Mouse (Mus musculus) cerebellum, postnatal 25 days (tissue): ENCODE results near the gene Qrich2.
A peak's percentile ranks its signal among the peaks of the same experiment; 100 is the strongest.

Experiments
- DNase-seq, 2 experiments: peaks; one replicate each; pipeline ENCODE4 v3.0.0; 2021; ENCODE audit warnings: mixed read lengths in 2 of 2

The Qrich2 gene

DNA sequence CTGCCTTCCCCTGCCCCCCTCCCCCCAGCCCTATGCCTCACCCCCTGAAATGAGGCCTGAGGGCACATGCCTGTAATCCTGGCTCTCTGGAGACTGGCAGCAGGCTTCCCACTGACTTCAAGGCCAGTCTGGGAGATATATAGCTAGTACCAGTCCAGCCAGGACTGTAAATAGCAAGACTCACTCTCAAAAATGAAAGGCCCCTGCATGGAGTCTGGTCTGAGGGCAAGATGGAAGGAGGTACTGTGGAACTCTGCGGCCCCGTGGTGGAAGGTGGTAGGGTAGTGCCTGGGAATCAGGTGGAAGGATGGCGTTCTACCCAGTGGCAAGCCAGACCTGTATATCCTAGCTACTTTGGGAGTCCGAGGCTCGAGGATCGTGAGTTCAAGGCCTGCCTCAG is 22.1 kb downstream of the Qrich2 start:
- no peak for DNase-seq

DNA sequence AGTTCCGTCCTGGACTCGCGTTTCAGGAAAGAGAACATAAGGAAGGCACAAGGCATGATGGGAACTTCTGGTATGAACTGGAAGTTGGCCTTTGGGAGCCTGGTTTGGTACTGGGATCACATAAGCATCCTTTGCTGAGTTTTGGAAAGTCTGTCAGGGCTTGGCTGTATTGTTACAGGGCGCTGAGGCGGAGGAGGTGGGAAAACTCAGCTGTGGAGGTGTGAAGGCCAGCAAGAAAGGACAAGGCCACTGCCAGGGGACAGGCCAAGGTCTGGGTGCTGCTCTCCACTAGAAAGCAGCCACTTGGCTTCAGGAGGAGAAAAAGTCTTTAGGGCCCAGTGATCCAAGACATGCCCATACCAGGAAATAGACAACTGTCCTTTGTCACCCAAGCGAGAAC is 22.7 kb downstream of the Qrich2 start:
- DNase-seq = no peak

DNA sequence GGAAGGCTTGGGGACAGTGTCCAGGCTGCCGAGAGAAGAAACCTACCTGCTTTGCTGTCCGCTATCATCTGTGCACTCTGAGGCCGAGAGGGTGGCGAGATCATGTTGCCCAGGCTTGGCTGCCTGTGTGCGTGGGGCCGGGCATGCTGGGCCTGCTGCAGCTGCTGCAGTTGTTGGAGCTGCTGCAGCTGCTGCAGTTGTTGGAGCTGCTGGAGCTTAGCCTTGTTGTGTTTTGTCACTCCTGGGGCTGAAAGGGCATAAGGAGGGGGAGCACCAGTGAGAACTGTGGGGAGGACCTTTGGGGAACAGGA is 23.2 kb downstream of the Qrich2 start:
- no peak for DNase-seq

DNA sequence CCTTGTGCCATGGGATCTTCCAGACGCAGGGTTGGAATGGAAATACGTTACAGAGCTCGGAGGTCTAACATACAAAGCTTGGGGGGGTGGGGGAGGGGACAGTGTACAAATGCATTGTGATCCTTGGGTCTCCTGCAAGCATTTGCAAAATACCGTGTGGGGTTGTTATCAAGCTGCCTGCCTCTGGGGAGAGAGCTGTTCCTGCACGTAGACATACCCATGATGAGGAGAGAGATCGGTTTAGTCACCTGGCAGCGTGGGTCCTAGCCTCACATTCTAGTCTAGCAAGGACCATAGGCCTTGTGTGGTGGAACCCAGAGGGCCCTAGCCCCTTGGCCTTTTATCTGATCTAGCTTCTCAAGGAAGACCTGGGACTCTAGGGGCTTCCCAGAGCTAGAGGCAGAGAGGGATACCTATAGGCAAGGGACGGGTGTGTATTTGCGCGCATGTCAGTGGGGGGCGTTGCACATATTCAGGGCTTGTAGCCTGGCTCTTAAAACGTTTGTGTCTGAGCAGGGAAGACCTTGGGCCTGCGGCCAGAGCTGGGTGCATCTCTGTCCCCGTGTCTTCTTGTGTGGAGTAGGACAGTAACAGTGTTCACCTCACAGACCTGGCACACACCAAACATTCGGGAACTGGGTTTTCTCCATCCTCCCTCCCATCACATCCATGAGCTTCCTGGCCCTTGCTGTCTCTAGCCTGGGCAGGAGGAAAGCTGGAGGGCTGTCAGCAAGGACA is 23.7 kb downstream of the Qrich2 start:
- DNase-seq = no peak

DNA sequence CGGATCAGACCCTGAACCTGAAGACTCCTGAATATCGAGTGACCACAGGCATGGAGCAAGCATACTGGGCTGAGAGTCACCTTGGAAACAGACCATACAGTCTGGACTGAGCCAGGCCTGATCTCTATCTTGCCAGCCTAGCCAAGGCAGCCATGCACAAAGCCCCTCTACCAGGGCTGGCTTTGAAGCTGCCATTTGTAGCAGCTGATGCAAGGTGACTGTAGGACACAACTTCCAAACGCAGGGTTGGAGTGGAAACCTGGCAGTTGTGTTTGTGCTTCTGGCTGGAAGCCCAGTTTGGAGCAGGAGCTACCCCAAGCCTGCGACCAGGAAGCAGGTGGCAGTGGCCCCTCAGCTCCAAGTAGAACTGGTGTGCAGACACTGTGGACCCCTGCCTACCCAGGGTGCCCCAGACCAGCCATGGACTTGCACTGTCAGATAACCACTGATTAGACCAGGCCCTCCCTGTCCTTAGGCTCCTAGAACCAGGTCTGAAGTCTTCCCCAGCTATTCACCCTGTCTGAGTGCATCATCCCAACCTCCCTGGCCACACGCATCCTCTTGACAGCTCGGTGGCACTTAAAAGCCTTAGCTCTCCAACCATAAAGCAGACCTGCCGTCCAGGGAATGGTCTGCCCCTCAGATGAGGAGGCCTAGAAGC is 25.5 kb downstream of the Qrich2 start:
- peak in 1 of 2 experiments; percentile 35 for DNase-seq

DNA sequence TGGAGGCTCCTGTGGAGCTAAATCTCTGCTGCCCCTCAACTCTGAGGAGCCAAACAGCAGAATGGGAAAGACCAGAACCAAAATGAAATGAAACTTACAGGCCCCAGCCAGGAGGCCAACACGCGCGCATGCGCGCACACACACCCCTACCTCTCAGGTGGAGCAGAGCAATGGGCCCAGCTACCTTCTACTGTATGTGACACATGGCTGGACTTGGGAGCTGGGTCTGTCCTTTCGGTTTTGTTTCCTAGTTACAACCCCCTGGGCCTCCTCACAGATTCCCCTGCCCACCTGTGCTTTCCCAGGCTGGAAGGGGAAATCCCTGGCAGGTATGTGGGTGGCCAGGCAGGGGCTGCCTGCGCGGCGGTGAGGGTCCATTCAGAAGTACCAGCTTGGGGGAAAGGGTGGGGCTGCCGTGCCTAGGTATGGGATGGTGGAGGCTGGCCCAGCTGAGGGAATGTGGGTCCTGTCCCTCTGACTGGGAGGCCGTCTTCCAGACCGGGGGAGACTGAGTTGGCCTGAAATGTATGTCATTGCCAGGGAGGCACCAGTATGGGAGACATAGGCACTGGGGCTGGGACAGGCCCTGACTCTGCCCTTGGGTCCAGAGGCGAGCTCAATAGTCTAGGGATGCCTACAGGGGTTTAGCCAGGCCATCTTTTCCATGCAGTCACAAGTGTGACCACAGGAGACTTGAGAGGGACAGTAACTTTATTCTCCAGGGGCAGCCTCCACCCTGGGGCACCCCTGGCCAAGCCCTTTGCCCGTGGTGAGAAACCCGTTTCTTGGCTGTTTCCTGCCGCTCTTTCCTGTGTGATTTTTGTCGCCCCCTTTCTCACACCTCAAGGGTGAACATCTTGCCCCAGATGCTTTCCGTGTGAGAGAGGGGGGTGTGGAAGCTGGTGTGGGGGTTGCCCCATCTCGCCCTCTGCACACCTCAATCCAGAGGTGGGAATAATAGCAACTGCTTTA is 26.5 kb downstream of the Qrich2 start:
- DNase-seq = no peak

DNA sequence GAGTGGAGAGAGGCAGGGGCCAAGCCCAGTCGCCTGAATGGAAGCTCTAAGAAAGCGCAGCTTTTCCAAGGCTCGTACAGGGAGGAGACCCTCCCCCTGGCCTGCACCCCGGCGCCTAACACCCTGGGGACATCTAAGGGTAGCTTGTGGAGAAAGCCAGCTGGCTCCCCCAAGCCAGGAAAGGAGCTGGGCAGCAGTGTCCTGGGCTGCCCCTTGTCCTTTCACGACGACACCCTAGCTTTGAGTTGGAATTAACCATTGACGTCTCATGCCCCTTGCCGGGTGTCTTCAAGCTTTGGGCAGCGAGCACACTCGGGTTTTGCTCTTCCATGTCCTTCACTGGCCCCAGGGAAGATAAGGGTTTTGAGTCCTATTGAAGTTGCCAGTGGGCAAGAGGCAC is 28.5 kb downstream of the Qrich2 start:
- DNase-seq = no peak

DNA sequence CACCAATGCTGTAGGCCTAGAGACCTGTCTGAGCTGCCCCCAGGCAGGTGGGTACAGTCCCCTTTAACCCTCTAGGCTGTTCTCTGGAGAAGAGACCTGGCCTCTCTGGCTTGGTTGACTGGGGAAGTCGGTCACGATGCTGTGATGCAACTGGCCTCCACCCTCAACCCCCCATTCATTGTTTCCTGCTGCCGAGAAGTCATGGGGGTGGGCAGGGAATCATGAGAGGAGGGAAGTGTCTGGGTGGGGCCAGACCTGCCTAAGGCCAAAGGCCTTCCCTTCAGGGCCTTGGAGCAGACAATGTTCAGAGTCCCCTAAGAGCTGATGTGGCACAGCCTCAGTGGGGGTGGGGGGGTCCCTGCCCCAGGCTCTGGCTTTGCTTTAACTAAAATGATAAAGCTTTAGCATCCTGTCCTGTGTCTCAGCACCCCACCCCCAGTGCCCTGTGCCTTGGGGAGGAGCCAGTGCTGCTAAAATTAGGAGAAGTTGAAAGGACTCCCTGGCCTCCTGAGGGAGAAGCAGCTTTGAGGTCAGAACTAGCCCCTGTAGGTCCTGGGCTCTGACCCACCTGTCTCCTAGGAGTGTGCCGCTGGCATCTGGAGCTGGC is 29.2 kb downstream of the Qrich2 start:
- no peak for DNase-seq

DNA sequence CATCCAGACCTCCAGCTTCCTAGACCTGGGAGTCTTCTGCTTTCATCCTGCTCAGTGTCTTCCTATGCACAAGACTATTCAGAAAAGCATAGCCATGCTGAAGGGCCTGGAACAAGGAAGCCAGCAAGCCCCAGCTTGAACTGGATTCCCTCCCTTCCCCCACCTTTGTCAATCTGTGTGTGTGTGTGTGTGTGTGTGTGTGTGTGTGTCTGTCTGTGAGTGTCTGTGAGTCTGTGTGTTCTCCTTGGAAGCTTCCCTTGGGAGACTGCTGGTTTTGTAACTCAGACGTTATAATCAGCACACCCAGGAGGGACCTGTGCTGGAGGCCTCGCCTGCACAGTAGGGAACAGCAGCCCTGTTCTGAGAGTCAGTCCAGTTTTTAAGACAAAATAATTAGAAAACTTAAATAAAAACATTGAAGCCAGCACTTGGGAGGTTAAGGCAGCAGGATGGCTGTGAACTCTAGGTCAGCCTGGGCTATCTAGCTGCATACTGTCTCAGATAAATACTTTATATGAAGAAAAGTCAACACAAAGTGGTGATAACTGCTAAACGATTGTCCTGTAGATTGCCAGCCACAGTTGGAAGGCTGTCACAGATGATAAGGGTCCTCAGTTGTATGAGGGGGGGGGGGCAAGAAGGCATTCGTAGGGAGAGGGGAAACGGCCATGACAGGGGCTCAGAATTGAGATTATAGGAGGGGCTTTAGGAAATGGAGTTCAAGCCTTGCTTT is 29.9 kb downstream of the Qrich2 start:
- DNase-seq = peak in 1 of 2 experiments; percentile 7

DNA sequence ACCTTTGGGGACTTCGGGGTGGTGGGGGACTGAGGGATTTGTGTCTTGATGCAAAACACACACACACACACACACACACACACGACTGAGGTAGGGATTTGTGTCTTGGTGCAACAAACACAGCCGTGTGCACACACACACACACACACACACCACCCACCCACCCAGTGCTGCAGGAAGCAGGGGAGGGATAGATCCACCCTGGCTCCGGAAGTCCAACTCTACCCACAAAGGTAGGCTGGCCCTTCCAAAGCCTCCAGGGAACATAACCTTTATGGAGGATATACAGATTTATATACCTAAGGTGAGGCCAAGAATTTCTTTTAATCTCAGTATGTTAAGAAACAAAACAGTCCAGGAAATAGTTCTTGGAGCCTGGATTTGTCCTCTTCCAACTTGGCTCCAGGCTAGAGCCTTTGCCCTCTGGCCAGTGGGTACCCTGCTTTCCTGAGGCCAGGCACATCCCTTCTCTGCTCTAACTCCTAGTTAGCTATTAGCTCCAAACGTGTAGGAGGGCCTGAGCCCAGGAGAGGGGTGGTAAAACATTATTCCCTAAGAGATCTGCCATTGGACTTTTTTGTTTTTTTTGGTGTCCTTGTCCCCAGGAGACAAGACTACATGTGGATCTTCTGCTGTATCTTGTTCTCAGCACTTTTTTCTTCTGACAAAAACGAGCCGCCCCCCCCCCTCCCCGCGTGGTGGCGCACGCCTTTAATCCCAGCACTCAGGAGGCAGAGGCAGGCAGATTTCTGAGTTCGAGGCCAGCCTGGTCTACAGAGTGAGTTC is 30.9 kb downstream of the Qrich2 start:
- no peak for DNase-seq

DNA sequence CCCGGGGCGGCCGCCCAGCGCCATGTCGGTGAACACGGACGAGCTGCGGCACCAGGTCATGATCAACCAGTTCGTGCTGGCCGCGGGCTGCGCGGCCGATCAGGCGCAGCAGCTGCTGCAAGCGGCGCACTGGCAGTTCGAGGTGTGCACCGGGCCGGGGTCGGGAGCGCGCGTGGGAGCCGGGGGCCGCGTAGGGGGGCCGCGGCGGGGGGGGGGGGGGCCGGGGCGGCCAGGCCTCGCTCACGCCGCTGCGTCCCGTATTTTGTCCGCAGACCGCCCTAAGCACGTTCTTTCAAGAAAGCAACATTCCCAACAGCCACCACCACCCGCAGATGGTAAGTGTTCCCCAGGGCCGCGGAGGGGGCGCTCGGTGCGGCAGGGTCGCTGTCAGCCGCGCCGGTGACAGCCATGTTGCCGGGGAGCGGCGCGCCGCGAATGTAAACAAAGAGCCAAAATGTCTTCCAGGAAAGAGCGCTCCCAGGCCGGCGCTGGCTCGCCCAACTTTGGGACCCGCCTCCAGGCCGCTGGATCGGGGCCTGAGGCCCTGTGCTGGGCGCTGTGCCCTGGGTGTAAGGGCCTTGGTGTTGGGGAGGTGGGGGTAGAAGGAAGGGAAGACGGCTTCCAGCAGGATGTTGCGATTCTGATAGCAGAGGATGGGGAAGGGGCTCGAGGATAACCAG is 31.6 kb downstream of the Qrich2 start:
- DNase-seq = peak; percentile 67 to 70

DNA sequence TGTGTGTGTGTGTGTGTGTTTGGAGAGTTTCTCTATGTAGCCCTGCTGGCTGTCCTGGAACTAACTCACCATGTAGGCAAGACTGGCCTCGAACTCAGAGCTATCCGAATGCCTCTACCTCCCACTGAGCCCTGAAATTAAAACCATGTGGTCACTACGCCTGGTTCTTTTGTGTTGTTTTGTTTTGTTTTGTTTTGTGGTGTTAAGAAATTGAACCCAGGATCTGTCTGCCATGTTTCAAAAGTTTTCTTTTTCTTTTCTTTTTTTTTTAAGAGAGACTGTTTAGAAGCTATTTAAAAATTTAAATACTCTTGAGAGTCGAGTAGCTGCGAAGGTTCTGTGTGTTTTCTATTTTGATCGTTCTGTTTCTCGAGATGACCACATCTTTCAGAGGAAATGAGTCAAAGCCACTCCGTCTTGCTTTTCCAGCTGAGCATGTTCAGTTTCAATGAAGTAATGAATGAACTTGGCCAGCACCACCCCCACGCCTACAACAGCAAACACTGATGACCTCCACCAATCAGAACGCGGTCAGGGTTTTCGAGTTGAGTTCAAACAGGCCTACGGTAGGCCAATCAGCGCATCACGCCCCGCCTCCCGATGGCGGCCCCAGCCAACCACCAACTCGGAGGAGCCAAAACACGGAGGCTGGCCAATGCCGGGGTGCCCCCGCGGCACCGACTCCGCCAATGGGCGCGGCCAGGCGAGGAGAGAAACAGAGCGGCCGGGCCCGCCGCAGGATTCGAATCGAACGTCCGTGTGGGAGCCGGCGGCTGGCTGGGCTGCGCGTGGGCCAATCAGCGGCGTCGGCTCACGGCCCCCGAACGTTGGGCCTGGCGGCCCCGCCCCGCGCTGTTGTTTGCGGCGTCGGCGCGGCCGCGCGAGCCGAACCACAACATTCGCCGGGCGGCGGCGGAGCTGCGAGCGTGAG is 32.4 kb downstream of the Qrich2 start, which contains the start of gene Ubald2:
Ubald2 (plus strand) TSS at position 739 of the 931 bp plus-strand sequence.
- DNase-seq = peak; percentile 99

DNA sequence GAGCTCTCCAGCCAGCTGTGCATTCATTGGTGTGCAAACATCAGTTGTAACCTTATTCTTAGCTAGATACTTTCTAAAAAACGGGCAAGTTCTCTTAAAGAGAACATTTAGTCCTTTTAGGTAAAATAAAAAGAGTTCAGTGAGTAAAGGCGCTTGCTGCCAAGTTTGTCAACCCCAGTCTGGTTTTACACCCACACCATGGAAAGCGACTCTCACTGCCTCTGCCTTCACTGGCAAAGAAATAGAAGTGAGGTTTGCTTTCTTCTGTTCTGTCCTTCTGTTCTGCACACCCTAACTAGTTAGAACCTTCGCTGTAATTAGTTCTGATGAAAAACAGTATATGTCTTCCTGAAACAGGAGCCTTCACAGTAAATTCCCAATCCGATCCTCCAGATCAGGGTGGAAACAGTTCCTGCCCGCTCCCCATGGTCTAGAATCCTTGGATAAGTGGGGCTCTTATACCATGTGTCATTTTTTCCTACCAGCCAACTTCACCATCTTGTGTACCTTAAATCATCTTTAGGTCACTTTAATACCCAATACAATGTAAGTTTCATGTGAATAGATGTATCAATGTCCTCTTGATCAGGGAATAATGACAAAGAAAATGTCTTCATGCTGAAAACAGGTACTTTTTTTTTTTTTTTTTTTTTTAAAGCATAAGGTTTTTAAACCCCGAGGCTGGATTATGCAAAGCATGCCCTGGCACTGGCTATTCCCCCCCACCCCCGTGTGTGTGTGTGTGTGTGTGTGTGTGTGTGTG is 33.3 kb downstream of the Qrich2 start:
- DNase-seq = peak in 1 of 2 experiments; percentile 11

DNA sequence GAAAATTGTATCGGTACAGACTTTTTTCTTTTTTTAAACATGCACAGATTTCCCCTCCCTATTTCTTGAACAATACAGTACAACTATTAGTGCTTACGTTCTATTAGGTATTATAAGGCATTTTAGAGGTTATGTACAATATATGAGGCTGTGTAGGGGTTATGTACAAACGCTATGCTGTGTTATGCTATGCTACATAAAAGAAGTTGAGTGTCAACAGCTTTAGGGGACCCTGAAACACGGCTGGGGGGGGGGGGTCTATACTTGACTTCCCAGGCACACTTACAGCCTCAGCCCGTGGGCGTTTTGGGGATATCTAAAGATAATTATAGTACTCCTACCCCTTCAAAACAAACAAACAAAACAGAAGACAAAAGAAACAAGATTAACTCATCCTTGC is 33.9 kb downstream of the Qrich2 start:
- DNase-seq = no peak

DNA sequence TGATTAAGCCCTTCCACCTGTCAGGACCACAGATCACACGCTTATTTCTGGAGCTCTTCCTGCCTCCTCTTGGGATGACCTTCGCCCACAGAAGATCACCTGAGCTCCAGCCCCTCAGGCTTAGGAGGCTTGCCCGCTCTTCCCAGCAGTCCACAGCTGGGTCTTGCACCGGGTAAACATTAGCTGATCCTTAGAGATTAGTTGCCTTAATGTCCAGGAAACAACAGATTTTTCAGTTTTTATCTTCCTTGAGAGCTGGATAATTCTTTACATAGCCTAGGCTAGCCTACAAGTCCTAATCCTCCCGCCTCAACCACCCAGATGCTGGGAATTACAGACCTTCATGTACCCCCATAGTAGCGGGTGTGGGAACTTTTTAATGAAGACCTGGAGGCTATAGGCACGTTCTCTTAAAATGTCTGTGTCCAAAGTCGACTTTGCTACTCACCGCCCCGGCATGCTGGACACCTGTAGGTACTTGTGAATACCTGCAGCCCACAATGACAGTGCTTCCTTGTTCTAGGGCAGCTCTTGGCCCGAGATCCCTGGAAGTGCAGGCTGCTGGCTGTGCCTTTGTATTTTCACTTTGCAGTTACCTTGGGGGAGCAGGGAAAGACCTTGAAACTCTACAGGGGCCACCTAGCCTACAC is 34.5 kb downstream of the Qrich2 start:
- DNase-seq = no peak

DNA sequence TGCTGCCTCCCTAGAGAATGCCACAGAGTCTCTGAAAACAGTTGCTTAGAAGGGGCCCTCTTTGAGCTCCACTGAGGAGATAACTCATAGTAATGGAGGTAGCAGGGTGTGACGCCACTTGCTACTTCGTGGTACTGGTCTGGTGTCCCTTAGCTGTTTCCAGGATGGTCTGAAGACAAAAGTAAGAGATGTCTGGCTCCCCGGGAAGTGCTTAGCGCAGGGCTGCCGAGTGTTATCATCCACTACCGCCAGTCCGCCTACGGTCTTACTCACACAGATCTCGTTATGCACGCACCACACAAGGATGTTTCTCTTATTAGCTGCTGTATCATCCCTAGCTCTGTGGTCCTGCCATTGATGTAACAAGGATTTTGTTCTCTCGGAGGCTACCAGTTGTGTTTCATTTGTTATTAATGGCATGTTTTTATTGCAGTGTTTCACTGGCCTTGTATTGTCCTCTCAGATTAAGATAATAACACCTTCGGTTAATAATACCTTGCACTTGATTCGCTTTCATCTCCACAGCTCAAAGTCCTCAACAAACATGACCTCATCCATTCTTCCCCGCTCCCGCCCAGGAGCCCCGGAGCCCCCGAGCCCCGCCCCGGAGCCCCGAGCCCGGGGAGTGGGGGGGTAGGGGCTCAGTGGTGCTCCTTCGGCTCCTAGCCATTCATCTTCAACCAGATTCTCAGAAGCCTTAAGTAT is 35.2 kb downstream of the Qrich2 start:
- DNase-seq = no peak

DNA sequence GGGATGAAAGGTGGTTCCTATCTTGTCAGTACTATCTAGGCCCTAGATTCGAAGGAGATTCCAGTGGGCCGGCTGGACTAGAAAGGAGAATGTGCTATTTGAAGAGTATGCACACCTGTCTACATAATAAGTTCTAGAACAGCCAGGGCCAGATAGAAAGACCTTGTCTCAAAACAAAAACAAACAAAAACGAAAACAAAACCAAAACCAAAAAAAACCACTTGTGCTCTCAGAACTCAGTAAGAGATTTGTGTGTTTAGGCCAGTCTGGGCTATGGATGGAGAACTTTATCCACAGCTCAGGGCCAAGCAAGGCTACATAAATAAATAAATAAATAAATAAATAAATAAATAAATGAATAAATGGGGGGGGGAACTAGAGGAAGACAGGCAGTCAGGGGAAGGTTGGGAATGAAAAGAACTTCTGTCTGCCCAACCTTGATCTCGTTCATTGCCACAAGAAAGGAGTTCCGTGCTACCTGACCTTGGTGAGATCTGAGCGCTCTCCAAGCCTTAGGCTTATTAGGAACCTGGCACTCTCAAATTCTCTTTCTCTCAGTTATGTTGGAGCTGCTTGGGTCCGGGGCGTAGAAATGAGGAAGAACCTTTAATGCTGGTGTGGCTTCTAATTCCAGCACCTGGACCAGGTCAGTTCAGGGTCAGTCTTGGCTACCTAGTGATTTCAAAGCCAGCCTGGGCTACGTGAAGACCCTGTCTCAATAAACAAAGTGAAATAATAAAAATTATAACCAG is 36.0 kb downstream of the Qrich2 start:
- DNase-seq = no peak
